Mouse (Mus musculus) layer of hippocampus, adult 18-20 months (tissue): ENCODE results near the gene Lrcol1. TPM values are rescaled to one million over a fixed set of nuclear protein-coding genes. Genes with fewer than 3 reads are reported as not detected.
A peak's percentile ranks its signal among the peaks of the same experiment; 100 is the strongest.

Experiments used
- DNase-seq, 2 experiments: peaks; one replicate each; pipeline ENCODE4 v3.0.0; 2022; ENCODE audit warnings: low spot score in 2 of 2
- long read RNA-seq: library from polyadenylated mRNA; stranded (forward); transcript quantifications from one replicate; pipeline ENCODE4 v2.0.0, GENCODE M21; 2021
- total RNA-seq, 2 experiments: library from RNA; stranded (reverse); gene quantifications; 2 replicates each; pipeline ENCODE4 v1.2.3; 2021

The Lrcol1 gene
- not detected for total RNA-seq
- long read RNA-seq, result 0 reads

- no peak for DNase-seq
Measured at GRCm38 (mm10) chr5:110344524-110344923, at the start of gene Lrcol1. Gene Lrcol1 (plus strand): TSS chr5:110344730.

- DNase-seq, result no peak
Measured at GRCm38 (mm10) chr5:110296637-110297036, 47.9 kb upstream of the Lrcol1 start.

- DNase-seq, result no peak
Measured at GRCm38 (mm10) chr5:110300591-110300990, 43.9 kb upstream of the Lrcol1 start.

GRCm38 (mm10) chr5:110308861-110309260, 35.7 kb upstream of the Lrcol1 start:
- DNase-seq, result no peak

- no peak for DNase-seq
Measured at GRCm38 (mm10) chr5:110313127-110313526, 31.4 kb upstream of the Lrcol1 start.

- DNase-seq, result no peak
Measured at GRCm38 (mm10) chr5:110330508-110330907, 14.0 kb upstream of the Lrcol1 start.

GRCm38 (mm10) chr5:110338792-110339191, 5.7 kb upstream of the Lrcol1 start:
- no peak for DNase-seq

- DNase-seq, result no peak
Measured at GRCm38 (mm10) chr5:110342648-110343284, 1.8 kb upstream of the Lrcol1 start, which contains the start of gene P2rx2. Gene P2rx2 (minus strand): TSS chr5:110343212.

GRCm38 (mm10) chr5:110345553-110345952, 1.0 kb downstream of the Lrcol1 start:
- no peak for DNase-seq

- no peak for DNase-seq
Measured at GRCm38 (mm10) chr5:110347006-110347405, 2.5 kb downstream of the Lrcol1 start.

- peak in 1 of 2 experiments; percentile 60 for DNase-seq
Measured at GRCm38 (mm10) chr5:110354716-110355115, 10.2 kb downstream of the Lrcol1 start.

- DNase-seq, result peak; percentile 67 to 92
Measured at GRCm38 (mm10) chr5:110357531-110358179, 13.1 kb downstream of the Lrcol1 start.

GRCm38 (mm10) chr5:110361465-110361864, 16.9 kb downstream of the Lrcol1 start:
- DNase-seq, result no peak

GRCm38 (mm10) chr5:110362813-110363178, 18.3 kb downstream of the Lrcol1 start:
- DNase-seq, result no peak

- DNase-seq, result peak; percentile 73 to 82
Measured at GRCm38 (mm10) chr5:110363179-110363821, 18.8 kb downstream of the Lrcol1 start.

- DNase-seq, result no peak
Measured at GRCm38 (mm10) chr5:110363822-110364545, 19.5 kb downstream of the Lrcol1 start.

- DNase-seq, result peak; percentile 50 to 85
Measured at GRCm38 (mm10) chr5:110376802-110377433, 32.4 kb downstream of the Lrcol1 start.

GRCm38 (mm10) chr5:110378181-110378583, 33.7 kb downstream of the Lrcol1 start:
- DNase-seq, result peak; percentile 39 to 57

- no peak for DNase-seq
Measured at GRCm38 (mm10) chr5:110379086-110379485, 34.6 kb downstream of the Lrcol1 start.

GRCm38 (mm10) chr5:110379823-110380222, 35.3 kb downstream of the Lrcol1 start:
- no peak for DNase-seq

- DNase-seq, result no peak
Measured at GRCm38 (mm10) chr5:110384491-110384890, 40.0 kb downstream of the Lrcol1 start.
